Mouse (Mus musculus) spleen, adult 2 months (tissue): ENCODE measurements around the gene Cplx3.

Source experiments
- CTCF ChIP-seq: fragments of 200-500 bp; IDR thresholded peaks from 2 replicates; pipeline ENCODE4 v1.5.1; 2011; ENCODE audit warnings: mild to moderate bottlenecking, inconsistent platforms; ENCODE audit not compliant: insufficient read depth, insufficient read length, insufficient replicate concordance; ENCODE audit errors: extremely low read depth
- POLR2A ChIP-seq: fragments of 200-500 bp; IDR thresholded peaks from 2 replicates; pipeline ENCODE4 v1.6.1; 2011; ENCODE audit warnings: low read depth, low read length, inconsistent platforms

- TF ChIP-seq POLR2A (no peak), CTCF (peak; percentile 93; the same call in 1 of the 2 replicates)
Observed at GRCm38 (mm10) chr9:57629118-57629874, 23.2 kb upstream of the Cplx3 start.
